Mouse (Mus musculus) heart, postnatal 36 days (tissue): Measurements from ENCODE around the gene Ldhd. TPM values are rescaled to one million over a fixed set of nuclear protein-coding genes. Genes with fewer than 3 reads are reported as not detected.
"Not testable (repeated sequence)": the region's sequence is repeated elsewhere in the genome, so short reads cannot be mapped to it uniquely, and the experiment has no call there.

Source experiments
- DNase-seq, 2 experiments: peaks; one replicate each; pipeline ENCODE4 v3.0.0; 2021 to 2022
- intact Hi-C: fragments of 180-260 bp; cut with DNase I; formaldehyde crosslinking; loops from one replicate; pipeline ENCODE4 v1.15.1; 2025
- total RNA-seq, 2 experiments: library from RNA; stranded (reverse); gene quantifications; 2 replicates each; pipeline ENCODE4 v1.2.3; 2021

Gene Ldhd
- 10 to 100 TPM; 36.7 to 43.6 TPM for total RNA-seq

GRCm38 (mm10) chr8:111630105-111630521 is at the start of gene Ldhd:
Gene Ldhd (minus strand): TSS chr8:111630374.
- peak; percentile 56 to 57 for DNase-seq
- intact Hi-C loops, result no loop called here

GRCm38 (mm10) chr8:111678848-111679247 is 48.7 kb upstream of the Ldhd start:
- intact Hi-C loops, result loop anchor here (2.0 to 5.0 kb wide), 5 partner anchors 88 to 313 kb away; partner anchors contain the start of gene Adat1
- no peak for DNase-seq

- DNase-seq, result peak; percentile 59 to 61
- intact Hi-C loops, result loop anchor here (2.0 to 5.0 kb wide), 5 partner anchors 89 to 314 kb away; partner anchors contain the start of gene Adat1
These were observed 47.9 kb upstream of the Ldhd start for GRCm38 (mm10) chr8:111678111-111678510.

- DNase-seq, result no peak
- intact Hi-C loops, result loop anchor here (5.0 kb wide), 3 partner anchors 91 to 316 kb away; partner anchors contain the start of gene Adat1
These were observed 46.1 kb upstream of the Ldhd start for GRCm38 (mm10) chr8:111676237-111676636.

GRCm38 (mm10) chr8:111666751-111667150 is 36.6 kb upstream of the Ldhd start:
- no peak for DNase-seq
- intact Hi-C loops, result no loop called here

- intact Hi-C loops, result loop anchor here (1.0 to 5.0 kb wide), 4 partner anchors 36 to 319 kb away; no protein-coding TSS in a partner anchor
These were observed 32.3 kb upstream of the Ldhd start for GRCm38 (mm10) chr8:111662473-111662872.

GRCm38 (mm10) chr8:111658819-111659423 is 28.7 kb upstream of the Ldhd start:
- peak in 1 of 2 experiments; percentile 31 for DNase-seq
- intact Hi-C loops, result loop anchor here (1.0 kb wide), 1 partner anchor 15 kb away; no protein-coding TSS in a partner anchor

More at GRCm38 (mm10) chr8:111662473-111662872, 32.3 kb upstream of the Ldhd start:
- DNase-seq, result peak; percentile 80 to 91

GRCm38 (mm10) chr8:111657312-111657854 is 27.2 kb upstream of the Ldhd start:
- DNase-seq, result no peak

GRCm38 (mm10) chr8:111653524-111653923 is 23.4 kb upstream of the Ldhd start:
- no peak for DNase-seq
- intact Hi-C loops, result no loop called here

More at GRCm38 (mm10) chr8:111657312-111657854, 27.2 kb upstream of the Ldhd start:
- intact Hi-C loops, result no loop called here

GRCm38 (mm10) chr8:111650651-111651050 is 20.5 kb upstream of the Ldhd start:
- DNase-seq, result no peak
- intact Hi-C loops, result no loop called here

- intact Hi-C loops, result no loop called here
- no peak for DNase-seq
These were observed 18.7 kb upstream of the Ldhd start for GRCm38 (mm10) chr8:111648834-111649233.

GRCm38 (mm10) chr8:111645715-111646114 is 15.5 kb upstream of the Ldhd start:
- DNase-seq, result no peak
- intact Hi-C loops, result no loop called here

GRCm38 (mm10) chr8:111644286-111645051 is 14.3 kb upstream of the Ldhd start:
- intact Hi-C loops, result loop anchor here (1.0 kb wide), 1 partner anchor 14 kb away; no protein-coding TSS in a partner anchor
- not testable (repeated sequence) for DNase-seq

- intact Hi-C loops, result loop anchor here (1.0 kb wide), 1 partner anchor 15 kb away; no protein-coding TSS in a partner anchor
- DNase-seq, result peak; percentile 88 to 93
These were observed 13.3 kb upstream of the Ldhd start, which contains the start of gene Zfp1 for GRCm38 (mm10) chr8:111643264-111644141. Gene Zfp1 (plus strand): TSS chr8:111643401.

- intact Hi-C loops, result no loop called here
These were observed 12.7 kb upstream of the Ldhd start for GRCm38 (mm10) chr8:111642939-111643263.

GRCm38 (mm10) chr8:111642496-111642895 is 12.3 kb upstream of the Ldhd start:
- DNase-seq, result no peak
- intact Hi-C loops, result no loop called here

More at GRCm38 (mm10) chr8:111642939-111643263, 12.7 kb upstream of the Ldhd start:
- no peak for DNase-seq

- intact Hi-C loops, result no loop called here
- no peak for DNase-seq
These were observed 10.9 kb upstream of the Ldhd start for GRCm38 (mm10) chr8:111641064-111641463.

GRCm38 (mm10) chr8:111638086-111638485 is 7.9 kb upstream of the Ldhd start:
- intact Hi-C loops, result no loop called here
- DNase-seq, result no peak

- intact Hi-C loops, result no loop called here
- DNase-seq, result no peak
These were observed 2.8 kb upstream of the Ldhd start for GRCm38 (mm10) chr8:111632976-111633375.

GRCm38 (mm10) chr8:111631589-111631988 is 1.4 kb upstream of the Ldhd start:
- no peak for DNase-seq
- intact Hi-C loops, result no loop called here
